Mouse (Mus musculus) megakaryocyte, adult 5-6 weeks (primary cell): ENCODE measurements around the gene Map3k6. TPM values are rescaled to one million over a fixed set of nuclear protein-coding genes. Genes with fewer than 3 reads are reported as not detected.

Experiments used
- ATAC-seq: 2 replicates; pipeline ENCODE4 v1.8.0; 2016; ENCODE audit warnings: mild to moderate bottlenecking, inconsistent platforms; ENCODE audit not compliant: poor library complexity, severe bottlenecking
- total RNA-seq, 2 experiments: library from RNA; stranded (forward) in 1 of 2; stranded (reverse) in 1 of 2; fragments of 153-499, 151-499 nt in 1 of 2; fragments of 221-1000, 200-1000 nt in 1 of 2; gene quantifications; 2 replicates each; pipeline versions ENCODE4 v1.2.3 to v1.2.4; 2015 to 2017

The Map3k6 gene
- total RNA-seq, 2 experiments from 2014 or later = 9.1 to 11.7 TPM

DNA sequence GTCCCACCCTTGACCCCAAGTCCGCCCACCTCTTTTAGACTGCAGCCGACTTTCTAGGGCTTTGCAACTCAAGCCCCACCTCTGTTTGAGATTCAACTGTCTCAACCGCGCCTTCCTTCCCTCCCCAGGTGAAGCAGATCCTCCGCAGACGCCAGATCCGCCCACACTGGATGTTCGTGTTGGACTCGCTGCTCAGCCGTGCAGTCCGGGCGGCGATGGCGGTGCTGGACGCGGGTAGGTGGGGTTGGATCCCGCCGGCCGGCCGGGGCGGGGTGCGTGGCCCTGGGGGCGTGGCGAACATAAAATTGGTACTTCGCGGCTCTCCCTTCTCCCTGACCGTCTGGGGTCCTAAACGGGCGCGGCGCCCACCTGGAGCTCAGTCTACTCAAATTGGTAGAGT, 10.6 kb downstream of the Map3k6 start:
- ATAC-seq = no peak

DNA sequence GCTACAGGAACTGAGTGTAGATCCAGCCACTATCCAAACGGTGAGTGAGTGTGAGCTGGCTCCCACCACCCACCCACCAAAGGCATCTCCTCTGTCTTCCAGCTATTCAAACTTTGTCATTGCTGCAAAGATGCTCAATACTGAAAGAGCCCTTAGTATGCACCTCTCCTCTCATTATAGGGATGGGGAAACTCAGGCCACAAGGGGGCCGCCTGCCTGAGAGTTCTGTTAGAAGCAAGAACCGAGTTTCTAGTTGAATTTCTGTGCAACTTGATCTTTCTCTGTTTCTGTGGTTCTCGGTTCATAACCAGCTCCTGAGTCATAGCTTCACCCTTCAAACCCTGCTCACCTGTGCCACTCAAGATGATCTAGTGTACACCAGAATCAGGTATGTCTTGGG, 11.5 kb downstream of the Map3k6 start:
- no peak for ATAC-seq

DNA sequence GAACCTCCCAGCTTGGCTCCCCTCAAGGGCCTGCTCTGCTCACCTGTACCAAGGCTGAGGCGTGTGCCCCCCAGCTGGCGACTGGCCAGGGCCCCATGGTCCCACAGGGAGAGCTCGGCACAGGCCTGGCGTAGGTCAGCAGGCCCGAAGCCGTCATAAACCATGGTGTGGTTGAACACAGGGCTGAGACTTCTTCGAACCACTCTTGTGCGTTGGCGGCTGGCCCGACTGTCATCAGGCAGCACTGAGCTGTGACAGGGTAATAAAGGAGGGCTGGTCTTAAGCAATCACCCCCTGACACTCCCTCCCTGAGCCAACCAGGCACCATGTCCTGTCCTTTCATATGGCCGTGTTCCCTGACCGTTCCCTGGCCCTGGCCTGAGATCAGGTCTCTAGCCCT, 12.8 kb downstream of the Map3k6 start:
- ATAC-seq = no peak

DNA sequence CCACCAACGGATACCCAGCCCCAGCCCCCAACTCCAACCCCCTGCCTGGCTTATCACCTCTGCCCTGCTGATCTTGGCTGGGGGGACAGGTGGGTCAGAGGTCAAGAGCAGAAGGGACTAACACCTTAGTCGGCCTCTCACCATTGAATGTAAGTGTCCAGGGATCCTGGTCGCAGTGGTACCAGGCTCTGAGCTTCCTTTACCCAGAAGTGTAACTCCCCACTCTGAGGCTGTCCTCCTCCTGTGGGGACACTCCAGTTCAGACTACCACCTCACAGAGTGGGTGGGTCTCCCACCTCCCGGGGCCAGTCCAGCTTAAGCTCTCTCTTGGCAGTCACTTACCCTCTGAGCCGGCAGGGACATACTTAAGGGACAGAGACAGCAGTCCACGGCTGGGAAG, 14.8 kb downstream of the Map3k6 start:
- ATAC-seq = no peak

DNA sequence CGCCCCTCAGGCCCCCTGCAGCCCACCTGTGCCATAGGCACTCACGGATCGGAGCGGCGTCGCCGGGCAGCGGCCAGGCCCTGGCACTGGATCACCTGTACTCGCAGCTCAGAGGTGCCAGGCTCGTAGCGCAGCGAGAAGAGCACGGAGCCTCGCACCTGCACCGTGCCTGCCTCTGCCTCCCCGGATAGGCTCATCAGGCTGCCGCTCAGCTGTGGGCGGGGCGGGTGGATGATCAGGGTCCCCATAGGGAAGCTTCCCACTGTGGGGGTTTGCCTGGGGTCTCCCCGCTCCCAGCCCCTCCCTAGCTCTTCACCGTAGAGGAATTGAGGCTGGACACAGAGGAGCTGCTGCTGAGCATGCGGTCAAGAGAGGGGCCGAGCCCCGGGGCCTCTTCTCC, 16.2 kb downstream of the Map3k6 start:
- no peak for ATAC-seq

DNA sequence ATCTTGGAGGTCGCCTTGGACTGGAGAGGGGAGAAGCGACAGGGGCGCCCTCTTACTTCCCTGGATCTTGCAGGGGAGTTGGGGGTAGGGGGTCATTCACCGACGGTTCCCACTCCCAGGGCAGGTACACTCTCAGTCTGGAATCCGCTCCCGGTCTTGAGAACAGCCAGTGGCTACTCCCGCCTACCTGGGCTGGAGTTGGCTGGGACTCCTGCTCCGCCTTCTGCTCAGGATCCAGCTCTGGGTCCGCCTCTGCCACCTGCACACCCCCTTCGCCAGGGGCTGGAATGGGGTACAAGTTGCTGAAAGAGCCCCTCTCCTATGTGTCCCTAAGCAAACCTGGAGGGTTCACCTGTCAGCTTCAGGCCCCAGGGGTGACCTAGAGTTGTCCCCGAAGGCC, 16.6 kb downstream of the Map3k6 start:
- no peak for ATAC-seq

DNA sequence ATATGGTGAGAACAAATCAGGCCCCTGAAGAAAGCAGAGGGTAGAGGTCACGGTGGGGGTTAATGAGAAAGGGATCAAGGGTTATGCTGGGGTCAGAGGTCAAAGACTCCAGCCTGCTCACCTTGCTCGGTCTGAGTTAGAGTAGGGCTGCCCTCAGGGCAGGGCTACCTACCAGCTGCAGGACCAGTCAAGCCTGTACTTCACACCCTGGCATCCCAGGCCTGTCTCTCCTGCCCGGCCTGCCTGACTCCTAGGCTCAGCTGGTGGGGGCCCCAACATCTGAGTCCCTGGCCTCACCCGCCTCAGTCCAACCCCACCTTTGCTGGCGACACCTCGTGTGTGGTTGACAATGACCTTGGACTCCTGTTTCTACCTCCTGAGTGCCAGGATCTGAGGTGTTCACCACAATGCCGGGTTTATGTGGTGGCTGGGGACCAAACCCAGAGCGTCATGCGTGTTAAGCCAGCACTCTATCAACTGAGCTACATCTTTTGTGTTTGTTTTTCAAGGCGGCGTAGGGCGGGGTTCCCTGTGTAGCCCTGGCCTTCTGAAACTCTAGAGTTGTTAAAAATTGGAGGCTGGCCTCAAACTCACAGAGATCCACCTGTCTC, 17.3 kb downstream of the Map3k6 start:
- no peak for ATAC-seq

DNA sequence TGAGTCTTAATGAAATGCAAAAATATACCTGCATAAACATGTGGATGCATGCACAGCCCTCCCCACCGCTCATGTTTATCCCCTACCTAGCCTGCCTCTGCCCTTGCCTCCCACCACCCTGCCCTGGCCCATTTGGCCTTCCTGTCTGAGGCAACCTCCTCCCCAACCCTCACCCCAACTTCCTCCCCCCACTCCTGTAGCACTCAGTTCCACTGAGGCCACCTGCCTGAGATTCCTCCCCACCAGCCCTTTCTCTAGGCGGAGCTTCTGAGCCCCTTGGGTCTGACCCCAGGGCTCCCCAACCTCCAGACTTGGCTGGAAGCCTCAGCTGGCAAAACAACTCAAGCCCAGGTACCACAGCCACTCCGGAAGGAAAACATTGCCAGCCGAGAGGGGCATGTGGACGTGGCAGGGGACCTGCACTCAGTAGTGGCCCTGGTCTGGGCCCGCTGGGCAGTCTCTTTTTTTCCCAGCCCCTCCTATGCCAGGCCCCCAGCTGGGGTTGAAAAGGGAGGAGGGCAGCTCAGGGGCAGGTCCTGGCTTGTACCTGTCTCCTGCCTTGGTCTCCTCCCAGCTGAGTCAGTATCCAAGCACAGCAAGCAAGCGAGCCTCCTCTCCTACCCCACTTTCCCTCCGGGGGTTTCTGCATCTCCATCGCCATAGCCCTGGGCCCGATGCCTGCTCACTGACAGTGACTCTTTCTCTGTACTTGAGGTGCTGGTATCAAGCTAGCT, 21.2 kb downstream of the Map3k6 start:
- ATAC-seq = peak; percentile 69

DNA sequence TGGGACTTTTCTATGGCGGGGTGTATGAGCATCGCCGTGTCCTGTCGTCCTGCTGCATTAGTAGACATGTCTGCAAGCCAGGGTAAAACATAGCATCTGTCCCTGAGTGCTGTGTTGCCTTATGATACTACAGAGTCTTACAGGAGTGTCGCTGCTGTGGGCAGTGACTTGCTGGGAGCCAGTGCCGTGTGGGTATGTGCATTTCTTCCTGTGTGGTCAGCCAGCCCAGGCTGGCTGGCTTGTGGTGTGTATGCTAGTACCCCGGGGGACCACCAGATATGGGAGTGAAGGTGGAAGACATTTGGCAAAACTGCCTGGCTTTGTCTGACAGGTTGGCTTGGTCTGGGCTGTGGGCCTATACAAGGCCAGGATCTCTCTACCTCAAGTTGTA, 21.8 kb downstream of the Map3k6 start:
- ATAC-seq = peak; percentile 33

DNA sequence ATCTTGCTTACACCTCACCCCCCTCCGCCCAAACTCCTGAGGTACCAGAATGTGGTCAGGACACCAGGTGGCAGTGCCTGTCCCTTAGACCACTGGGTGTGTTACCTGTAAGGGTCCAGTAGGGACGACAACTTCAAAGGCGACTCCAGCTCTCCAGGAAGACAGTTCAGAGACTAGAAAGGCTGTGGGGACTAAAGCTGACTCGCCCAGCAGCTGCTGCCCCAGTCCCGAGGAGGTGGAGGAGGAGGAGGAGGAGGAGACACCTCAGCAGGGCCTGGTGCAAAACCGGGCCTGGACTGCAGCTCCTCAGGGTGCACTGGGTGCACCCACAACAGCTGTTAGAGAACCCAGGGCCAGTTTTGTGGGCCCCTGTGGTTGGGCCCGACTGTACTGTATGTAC, 22.3 kb downstream of the Map3k6 start, which contains the start of gene Sytl1:
TSS of gene Sytl1 (minus strand) at position 232 of the 400 bp plus-strand sequence.
- peak; percentile 62 for ATAC-seq

DNA sequence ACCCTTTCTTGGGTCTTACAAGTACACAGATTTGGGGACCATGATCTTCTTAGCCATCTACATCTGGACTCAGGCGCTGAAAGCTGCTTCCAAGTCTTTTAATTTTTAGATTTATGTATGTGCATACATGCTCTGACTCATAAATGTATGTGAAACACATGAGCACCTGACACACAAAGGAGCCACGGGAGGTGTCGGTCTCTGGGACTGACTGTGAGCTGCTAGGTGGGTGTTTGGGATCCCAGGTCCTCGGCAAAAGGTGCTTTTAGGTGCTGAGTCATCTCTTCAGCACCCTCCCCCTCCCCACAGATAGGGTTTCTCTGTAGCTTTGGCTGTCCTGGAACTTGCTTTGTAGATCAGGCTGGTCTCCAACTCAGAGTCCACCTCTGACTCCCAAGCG, 23.1 kb downstream of the Map3k6 start:
- no peak for ATAC-seq

DNA sequence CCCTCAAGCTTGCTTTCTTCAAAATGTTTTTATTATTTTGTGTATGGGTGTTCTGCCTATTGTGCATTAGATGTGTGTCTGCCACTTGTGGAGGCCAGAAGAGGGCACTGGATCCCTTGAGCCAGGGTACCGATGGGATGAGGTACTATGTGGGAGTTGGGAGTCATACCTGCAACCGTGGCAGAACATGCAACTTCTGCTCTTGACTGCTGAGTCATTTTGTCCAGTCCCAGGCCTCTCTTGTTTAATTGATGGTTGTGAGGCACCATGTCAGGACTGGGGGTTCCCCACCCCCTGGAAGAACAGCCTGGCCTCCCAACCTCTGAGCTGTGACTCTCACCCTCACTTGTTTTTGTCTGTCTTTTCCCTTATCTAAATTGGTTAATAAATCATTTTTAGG, 23.9 kb downstream of the Map3k6 start:
- no peak for ATAC-seq

DNA sequence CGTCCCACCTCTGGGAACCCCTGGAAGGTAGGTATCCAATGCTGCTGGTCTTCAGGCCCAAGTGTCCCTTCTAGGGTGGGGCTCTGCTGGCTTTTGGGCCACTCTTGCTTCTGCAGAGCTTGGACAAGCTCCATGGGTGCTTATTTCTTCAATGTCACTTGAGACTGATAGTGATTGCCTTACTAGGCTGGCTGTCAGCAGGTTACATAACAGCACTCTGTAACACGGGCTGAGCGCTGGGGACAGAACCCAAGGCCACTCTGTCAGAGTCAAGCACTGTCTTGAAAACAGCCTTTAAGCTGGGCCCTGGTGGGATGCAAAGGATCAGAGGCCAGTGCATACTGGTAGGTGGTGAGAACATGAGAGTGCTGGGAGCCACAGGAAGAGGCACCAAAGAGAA, 24.7 kb downstream of the Map3k6 start:
- ATAC-seq = no peak

DNA sequence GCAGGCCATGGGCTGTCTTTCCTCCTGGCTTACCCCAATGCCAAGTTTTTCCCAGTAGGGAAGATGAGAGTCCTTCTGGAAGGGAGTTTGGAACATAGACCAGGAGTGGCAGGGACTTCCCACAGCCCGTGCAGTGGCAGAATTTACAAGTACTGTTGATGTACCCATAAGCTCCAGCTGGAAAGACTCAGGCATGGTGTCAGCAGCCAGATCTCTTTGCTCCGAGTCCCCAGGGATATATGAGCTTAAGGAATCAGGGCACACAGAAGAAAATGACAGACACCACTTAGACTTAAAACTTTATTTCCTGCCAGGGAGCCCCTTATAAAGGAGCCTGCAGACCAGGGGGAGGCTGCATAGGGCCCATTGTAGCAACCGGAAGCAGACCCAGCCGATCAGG, 25.1 kb downstream of the Map3k6 start:
- ATAC-seq = no peak

DNA sequence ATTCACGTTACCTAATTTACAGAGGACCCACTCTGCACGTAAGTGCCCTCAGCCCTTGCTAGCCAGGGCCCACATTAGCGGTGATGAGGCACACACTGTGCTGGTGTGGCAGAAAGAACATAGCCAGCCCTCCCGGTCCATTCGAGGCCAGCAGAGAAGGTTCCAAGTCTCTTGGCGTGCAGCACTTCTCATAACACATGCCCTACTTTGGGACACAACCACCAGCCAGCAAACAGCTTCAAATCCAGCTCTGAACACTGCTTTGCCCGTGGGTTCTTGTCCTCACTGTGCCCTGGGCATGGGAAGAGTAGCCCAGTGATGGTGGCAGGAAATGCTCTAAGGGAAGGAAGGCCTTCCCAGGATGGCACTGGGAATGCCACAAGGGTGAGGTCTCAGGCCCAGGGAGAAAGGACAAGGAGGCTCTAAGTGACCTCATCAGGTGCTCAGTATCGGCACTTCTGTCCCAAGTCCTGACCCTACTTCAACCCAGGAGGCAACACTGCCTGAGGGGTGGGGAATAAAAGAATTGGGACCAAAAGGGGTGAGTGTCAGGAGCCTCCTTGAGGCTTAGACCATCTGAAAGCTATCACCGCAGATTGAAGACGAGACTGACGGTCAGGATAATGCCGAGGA, 25.7 kb downstream of the Map3k6 start:
- ATAC-seq = no peak

DNA sequence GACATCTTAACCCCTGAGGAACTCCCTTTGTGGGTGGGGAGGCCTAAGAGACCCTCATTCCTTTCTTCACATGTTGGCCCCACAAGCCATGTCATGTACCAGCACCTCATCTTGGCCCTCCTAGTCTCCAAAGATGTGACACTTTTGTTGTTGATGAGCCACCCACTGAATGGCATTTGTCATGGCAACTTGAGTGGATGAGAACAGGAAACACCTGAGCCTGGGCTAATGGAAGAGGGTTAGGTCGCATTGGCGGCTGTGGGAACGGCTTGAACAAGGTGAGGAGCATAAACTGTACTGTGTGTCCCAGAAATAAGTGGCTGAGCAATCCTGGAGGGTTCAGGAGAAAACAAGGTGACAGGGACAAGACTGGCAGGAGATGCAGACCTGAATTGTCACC, 28.3 kb downstream of the Map3k6 start:
- ATAC-seq = no peak

DNA sequence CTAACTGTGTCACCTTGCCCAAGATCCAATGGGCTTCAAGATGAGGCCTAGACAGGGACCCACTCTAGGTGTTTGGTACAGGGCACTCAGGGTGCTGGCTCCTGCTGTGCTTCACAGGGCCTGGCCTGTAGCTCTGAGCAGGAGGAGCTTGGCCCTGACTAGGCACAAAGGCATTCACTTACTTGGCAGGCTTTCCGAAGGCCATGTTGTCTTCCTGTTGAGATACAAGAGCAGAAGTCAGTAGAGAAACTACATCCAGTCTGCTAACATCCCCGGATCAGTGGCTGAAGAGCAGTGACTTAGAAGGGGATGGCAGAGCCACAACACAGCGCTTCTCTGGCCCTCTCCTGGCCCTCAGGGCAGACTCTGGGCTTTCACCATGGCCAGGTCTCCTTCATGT, 29.0 kb downstream of the Map3k6 start:
- no peak for ATAC-seq

DNA sequence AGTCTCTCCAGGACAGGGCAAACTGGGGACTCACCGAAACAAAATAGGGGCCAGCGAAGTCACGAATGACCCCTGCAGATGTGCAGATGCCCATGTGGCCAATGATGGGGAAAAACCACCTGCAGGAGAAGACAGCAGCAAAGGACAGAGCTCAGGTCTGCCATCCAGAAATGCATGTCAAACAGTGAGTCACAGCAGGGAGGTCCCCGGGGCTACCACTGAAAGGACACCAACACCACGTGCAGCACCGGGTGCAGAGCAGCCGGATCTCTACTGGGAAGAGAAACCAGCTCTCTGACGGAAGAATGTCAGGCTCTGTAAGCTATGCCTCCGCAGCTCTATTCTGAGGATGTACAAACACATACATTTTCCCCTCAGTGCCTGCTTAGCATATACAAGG, 30.3 kb downstream of the Map3k6 start:
- no peak for ATAC-seq

DNA sequence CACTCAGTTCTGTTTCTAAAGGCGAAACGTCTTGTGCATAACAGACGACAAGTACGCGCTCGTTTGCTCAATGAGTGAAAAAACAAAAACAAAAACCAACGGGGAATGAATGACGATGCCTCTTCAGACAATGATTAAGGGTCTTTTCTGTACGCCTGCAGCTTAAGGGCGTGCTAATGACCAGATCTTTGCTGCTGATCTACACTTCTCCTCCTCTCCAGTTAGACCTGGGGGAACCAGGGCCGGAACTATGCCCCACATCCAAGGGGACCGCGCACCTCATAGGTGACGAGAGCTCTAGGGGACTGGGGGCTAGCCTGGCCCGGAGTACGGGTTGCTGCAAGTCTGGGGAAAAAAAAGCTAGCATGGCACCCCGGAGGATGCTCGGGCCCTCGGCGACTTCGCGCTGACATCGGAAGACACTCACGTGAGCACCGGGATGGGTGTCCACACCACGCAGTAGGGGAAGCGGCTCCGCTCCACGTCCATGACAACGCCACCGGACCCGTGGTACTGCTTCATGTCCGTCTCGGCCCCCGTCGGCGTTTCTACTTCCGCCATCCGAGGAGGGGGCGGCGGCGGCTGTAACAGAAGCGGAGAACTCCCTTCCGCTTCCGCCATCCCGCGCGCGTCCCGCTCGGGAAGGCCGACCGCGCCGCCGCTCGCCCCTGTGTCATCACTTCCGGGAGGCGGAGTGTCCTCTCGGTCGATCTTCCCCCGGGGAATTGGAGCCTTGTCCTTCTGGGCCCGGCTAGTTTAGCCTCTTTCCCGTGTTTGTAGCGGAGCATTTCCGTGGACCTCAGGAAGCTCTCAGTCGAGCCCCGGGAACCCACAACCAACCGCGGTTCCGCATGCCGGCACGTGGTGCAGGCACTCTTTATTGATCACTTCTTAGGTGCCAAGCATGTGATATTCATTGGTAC, 36.7 kb downstream of the Map3k6 start, which contains the start of gene Tmem222:
TSS of gene Tmem222 (minus strand) at position 689 of the 923 bp plus-strand sequence.
- ATAC-seq = peak; percentile 95

DNA sequence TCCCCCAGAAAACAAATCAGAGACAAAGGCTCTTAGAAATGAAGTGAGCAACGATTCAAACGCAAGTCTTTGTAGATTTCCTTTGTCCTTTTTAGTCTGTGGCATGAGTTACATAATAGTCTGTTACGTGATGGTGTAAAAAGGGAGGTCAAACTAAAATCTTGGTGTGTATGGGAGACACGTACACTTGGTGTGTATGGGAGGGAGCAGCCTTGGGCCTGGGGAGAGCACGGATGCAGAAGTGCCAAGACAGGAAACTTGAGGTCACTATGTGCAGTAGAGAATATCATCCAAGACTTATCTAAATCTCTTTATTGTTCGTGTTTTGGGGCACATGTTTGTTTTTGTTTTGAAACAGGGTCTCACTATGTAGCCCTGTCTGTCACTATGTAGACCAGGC, 37.4 kb downstream of the Map3k6 start:
- ATAC-seq = no peak

DNA sequence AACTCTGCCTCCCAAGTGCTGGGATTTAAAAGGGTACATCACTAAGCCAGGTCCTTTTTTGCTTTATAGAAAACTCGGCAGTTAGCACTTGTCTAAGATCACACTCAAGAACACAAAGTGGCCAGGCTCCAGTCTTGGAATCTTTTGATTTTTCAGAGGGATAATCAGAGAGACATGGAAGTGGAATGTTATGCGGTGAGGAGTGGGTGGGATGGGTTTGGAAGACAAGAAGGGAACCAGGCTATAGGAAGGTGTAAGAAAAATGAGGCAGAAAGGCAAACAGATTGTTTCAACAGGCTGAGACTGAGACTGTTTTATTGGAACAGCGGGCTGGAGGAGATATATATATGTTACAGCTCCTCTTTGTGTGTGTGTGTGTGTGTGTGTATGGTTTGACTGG, 37.9 kb downstream of the Map3k6 start:
- no peak for ATAC-seq
